Mouse (Mus musculus) heart, embryonic 14.5 days (tissue): ENCODE results near the gene Myadml2. TPM values are rescaled to one million over a fixed set of nuclear protein-coding genes. Genes with fewer than 3 reads are reported as not detected.

Experiments
- ATAC-seq: fragments of 200-750 bp; cut with Nextera tagmentation; 2 replicates; pipeline ENCODE4 v1.8.0; 2017; ENCODE audit warnings: low read depth, moderate TSS enrichment; ENCODE audit not compliant: insufficient number of reproducible peaks, insufficient read depth, low FRiP score
- H3K27ac ChIP-seq, 2 experiments: fragments of 200-500 bp in 1 of 2; fragments of 300-500 bp in 1 of 2; sonication (generic) in 1 of 2; replicated peaks in 1 of 2; 2 replicates each; pipeline ENCODE4 v1.5.1; 2012 to 2014; ENCODE audit warnings: low read depth in 2 of 2, low read length in 2 of 2, control low read depth in 1 of 2, mild to moderate bottlenecking in 1 of 2, mixed read lengths in 1 of 2; ENCODE audit not compliant: control insufficient read depth in 1 of 2, insufficient read depth in 1 of 2
- H3K27me3 ChIP-seq: fragments of 300-500 bp; sonication (generic); 2 replicates; pipeline ENCODE4 v1.6.1; 2014; ENCODE audit warnings: mild to moderate bottlenecking, low read length, control low read depth; ENCODE audit not compliant: control insufficient read depth, insufficient read depth
- H3K36me3 ChIP-seq: fragments of 300-500 bp; sonication (generic); 2 replicates; pipeline ENCODE4 v1.6.1; 2014; ENCODE audit warnings: mild to moderate bottlenecking, control low read depth, low read length, mixed read lengths; ENCODE audit not compliant: control insufficient read depth, insufficient read depth
- H3K4me1 ChIP-seq, 2 experiments: fragments of 200-500 bp in 1 of 2; fragments of 300-500 bp in 1 of 2; sonication (generic) in 1 of 2; 2 replicates each; pipeline ENCODE4 v1.6.1; 2012 to 2014; ENCODE audit warnings: low read length in 2 of 2, control low read depth in 1 of 2, mixed read lengths in 1 of 2; ENCODE audit not compliant: control insufficient read depth in 2 of 2, insufficient read depth in 2 of 2
- H3K4me2 ChIP-seq: fragments of 300-500 bp; sonication (generic); 2 replicates; pipeline ENCODE4 v1.6.1; 2014; ENCODE audit warnings: mild to moderate bottlenecking, low read length
- H3K4me3 ChIP-seq, 2 experiments: fragments of 200-500 bp in 1 of 2; fragments of 300-500 bp in 1 of 2; sonication (generic) in 1 of 2; 2 replicates each; pipeline ENCODE4 v1.5.1; 2012 to 2014; ENCODE audit warnings: low read length in 2 of 2, mild to moderate bottlenecking in 2 of 2, control low read depth in 1 of 2, low read depth in 1 of 2, moderate library complexity in 1 of 2; ENCODE audit not compliant: control insufficient read depth in 1 of 2, insufficient read depth in 1 of 2
- H3K9ac ChIP-seq: fragments of 300-500 bp; sonication (generic); 2 replicates; pipeline ENCODE4 v1.6.1; 2014; ENCODE audit warnings: mild to moderate bottlenecking, low read length
- H3K9me3 ChIP-seq: fragments of 300-500 bp; sonication (generic); 2 replicates; pipeline ENCODE4 v1.6.1; 2016; ENCODE audit warnings: low read length, control low read depth; ENCODE audit not compliant: control insufficient read depth
- WGBS: fragments of 180-500 bp; shearing (Covaris S2); extraction: QIAGEN DNeasy Blood & Tissue Kit; methylation state at CpG from one replicate; pipeline ENCODE4 v1.1.7; 2014; 5-methylcytosine and 5-hydroxymethylcytosine counted together
- polyA plus RNA-seq: library from polyadenylated mRNA; unstranded; fragments of >200 nt; fragmentation: Nextera tagmentation; extraction: Ambion mirVana; gene quantifications from 2 replicates; pipeline ENCODE4 v1.2.1, GENCODE M21; 2014

Gene Myadml2
- polyA plus RNA-seq: 19.4 and 19.5 TPM in 2 replicates

- peak within 1 kb of the TSS; percentile 80 for H3K9ac ChIP-seq
- H3K36me3 ChIP-seq: no peaks in the 10 kb centered on the region
- peak; percentile 40; the same call in 1 of the 2 replicates for ATAC-seq
- peak within 1 kb of the TSS; percentile 72 for H3K4me2 ChIP-seq
- peaks cover 9 to 12% of the 10 kb centered on the region in 2 experiments for H3K4me1 ChIP-seq
- no peaks in the 10 kb centered on the region for H3K27me3 ChIP-seq
- 2% methylated on average over 13 of the region's 13 CpGs for WGBS
- peak within 1 kb of the TSS; percentile 86 to 95 for H3K27ac ChIP-seq
- no peaks in the 10 kb centered on the region for H3K9me3 ChIP-seq
- peak within 1 kb of the TSS; percentile 49 to 68 for H3K4me3 ChIP-seq
Observed at GRCm38 (mm10) chr11:120648001-120648476, at the start of gene Myadml2. Myadml2 (minus strand) TSS chr11:120648158.

DNA sequence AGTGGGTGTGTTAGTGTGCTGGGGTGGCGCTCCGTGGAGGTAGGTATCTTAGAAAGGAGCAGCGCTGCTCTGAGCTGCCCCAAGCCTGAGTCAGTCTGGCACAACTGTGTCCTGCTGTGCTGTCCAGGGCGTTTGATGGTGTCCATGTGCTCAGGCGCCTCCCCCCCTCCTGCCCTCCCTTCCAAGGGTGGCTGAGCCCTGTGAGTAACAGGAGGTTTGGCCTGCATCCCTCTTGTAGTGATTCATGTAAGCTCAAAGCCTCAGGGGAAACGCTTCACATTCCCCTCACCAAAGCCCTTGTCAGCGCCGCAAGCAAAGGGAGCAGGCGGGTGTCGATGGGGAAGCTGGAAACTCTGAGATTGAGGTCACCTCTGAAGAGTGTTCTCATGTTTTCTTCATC, 49.8 kb upstream of the Myadml2 start:
- peaks cover 27 to 44% of the 10 kb centered on the region in 2 experiments for H3K4me1 ChIP-seq
- no peak overlapping the region for H3K4me3 ChIP-seq
- peak overlapping the region; percentile 84 to 85 for H3K27ac ChIP-seq
- 22% methylated on average over 10 of the region's 10 CpGs for WGBS
- ATAC-seq: peak; percentile 75
- H3K36me3 ChIP-seq: peaks cover 34% of the 10 kb centered on the region
- no peaks in the 10 kb centered on the region for H3K27me3 ChIP-seq
- no peaks in the 10 kb centered on the region for H3K9me3 ChIP-seq
- H3K4me2 ChIP-seq: no peak overlapping the region
- H3K9ac ChIP-seq: peak overlapping the region; percentile 52; the same call in 1 of the 2 replicates

GRCm38 (mm10) chr11:120696568-120696967, 48.6 kb upstream of the Myadml2 start:
- H3K9me3 ChIP-seq: no peaks in the 10 kb centered on the region
- ATAC-seq: no peak
- H3K9ac ChIP-seq: no peak overlapping the region
- H3K27ac ChIP-seq: no peak overlapping the region
- H3K36me3 ChIP-seq: peaks cover 27% of the 10 kb centered on the region
- H3K4me2 ChIP-seq: no peak overlapping the region
- WGBS: 89% methylated on average over 6 of the region's 6 CpGs
- H3K4me1 ChIP-seq: peaks cover 32 to 53% of the 10 kb centered on the region in 2 experiments
- no peaks in the 10 kb centered on the region for H3K27me3 ChIP-seq
- H3K4me3 ChIP-seq: no peak overlapping the region

DNA sequence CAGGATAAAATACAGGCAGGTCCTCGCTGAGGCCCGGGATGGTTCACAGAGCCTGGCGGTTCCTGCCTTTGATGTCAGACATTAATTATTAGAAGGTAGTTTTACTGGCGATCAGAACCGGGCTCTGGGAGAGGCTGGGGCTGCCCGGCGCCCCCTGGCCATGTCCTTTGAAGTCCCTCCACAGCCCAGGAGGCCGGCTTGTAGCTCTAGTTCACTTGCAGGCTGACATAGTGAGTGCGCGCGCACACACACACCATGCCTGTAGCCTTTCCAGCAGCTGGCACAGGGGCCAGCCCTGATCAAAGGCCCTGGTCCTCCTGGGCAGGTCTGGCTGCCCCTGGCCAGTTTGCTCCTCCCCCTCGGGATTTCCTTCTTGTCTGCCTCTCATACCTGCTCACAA, 47.7 kb upstream of the Myadml2 start:
- H3K9ac ChIP-seq: no peak overlapping the region
- H3K4me2 ChIP-seq: no peak overlapping the region
- peaks cover 32 to 53% of the 10 kb centered on the region in 2 experiments for H3K4me1 ChIP-seq
- no peaks in the 10 kb centered on the region for H3K27me3 ChIP-seq
- H3K36me3 ChIP-seq: peaks cover 20% of the 10 kb centered on the region
- ATAC-seq: no peak
- WGBS: 57% methylated on average over 12 of the region's 12 CpGs
- peak overlapping the region in 1 of 2 experiments; percentile 67; a peak in 2 of 4 replicates for H3K27ac ChIP-seq
- no peak overlapping the region for H3K4me3 ChIP-seq
- H3K9me3 ChIP-seq: no peaks in the 10 kb centered on the region

- Histone ChIP-seq H3K27me3 (no peaks in the 10 kb centered on the region), H3K4me3 (no peak overlapping the region), H3K27ac (peak overlapping the region in 1 of 2 experiments; percentile 67; a peak in 2 of 4 replicates), H3K36me3 (peaks cover 25% of the 10 kb centered on the region), H3K4me2 (no peak overlapping the region), H3K9ac (no peak overlapping the region), H3K9me3 (no peaks in the 10 kb centered on the region), H3K4me1 (peaks cover 32 to 53% of the 10 kb centered on the region in 2 experiments)
- peak; percentile 22 for ATAC-seq
- 24% methylated on average over 4 of the region's 4 CpGs for WGBS
Observed at GRCm38 (mm10) chr11:120695184-120695583, 47.2 kb upstream of the Myadml2 start.

DNA sequence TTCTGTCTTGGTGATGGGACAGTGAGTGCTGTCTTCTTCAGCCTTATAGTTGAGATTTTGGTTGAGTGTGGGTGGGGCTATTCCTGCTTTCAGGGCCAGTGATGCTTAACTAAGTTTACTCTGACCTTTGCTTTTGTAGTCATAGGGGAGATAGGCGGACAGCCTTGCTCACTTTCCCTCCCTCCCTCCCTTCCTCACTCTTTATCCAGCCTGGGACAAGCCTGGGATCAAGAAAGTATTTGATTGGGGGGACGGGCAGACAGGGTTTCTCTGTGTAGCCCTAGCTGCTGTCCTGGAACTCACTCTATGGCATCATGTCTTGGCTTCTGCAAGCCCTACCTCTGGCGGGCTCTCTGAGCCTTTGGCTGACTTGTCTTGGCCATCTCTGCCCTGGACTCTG, 45.5 kb upstream of the Myadml2 start:
- no peak for ATAC-seq
- H3K9me3 ChIP-seq: no peaks in the 10 kb centered on the region
- H3K4me3 ChIP-seq: no peak overlapping the region
- peaks cover 30 to 46% of the 10 kb centered on the region in 2 experiments for H3K4me1 ChIP-seq
- H3K4me2 ChIP-seq: no peak overlapping the region
- no peaks in the 10 kb centered on the region for H3K27me3 ChIP-seq
- H3K36me3 ChIP-seq: peaks cover 35% of the 10 kb centered on the region
- H3K9ac ChIP-seq: no peak overlapping the region
- no peak overlapping the region for H3K27ac ChIP-seq
- 81% methylated on average over 3 of the region's 3 CpGs for WGBS

DNA sequence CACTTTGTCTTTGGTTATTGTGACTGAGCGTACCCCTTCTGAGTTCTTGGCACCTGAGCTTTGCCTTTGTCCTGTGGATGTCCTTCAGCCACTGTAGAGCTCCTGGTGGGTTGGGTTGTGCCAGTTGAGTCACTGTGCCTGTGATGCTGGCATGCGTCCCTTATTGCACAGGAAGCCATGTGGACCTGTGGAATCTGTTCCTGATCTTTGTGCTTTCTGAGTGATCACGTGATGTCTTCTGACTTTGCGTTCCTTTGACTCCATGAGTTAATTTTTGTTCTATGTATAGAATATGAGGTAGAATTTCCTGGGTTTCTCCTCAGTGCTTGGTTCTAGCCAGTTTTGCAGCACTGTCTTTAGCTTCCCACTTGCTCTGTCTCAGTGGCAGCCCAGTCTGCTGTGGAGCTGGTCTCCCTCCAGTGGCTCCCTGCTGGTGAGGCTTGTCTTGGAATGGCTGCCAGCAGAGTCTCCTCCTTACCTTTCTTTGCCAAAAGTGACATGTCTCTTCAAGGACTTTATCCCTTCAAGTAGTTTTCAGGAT, 44.6 kb upstream of the Myadml2 start:
- Histone ChIP-seq H3K4me3 (no peak overlapping the region), H3K27ac (peak overlapping the region; percentile 10 to 62; a peak in 3 of 4 replicates), H3K9ac (no peak overlapping the region), H3K4me2 (no peak overlapping the region), H3K27me3 (no peaks in the 10 kb centered on the region), H3K4me1 (peaks cover 21 to 37% of the 10 kb centered on the region in 2 experiments), H3K9me3 (no peaks in the 10 kb centered on the region), H3K36me3 (peaks cover 41% of the 10 kb centered on the region)
- ATAC-seq: no peak
- 81% methylated on average over 4 of the region's 4 CpGs for WGBS
